Mouse (Mus musculus) midbrain, embryonic 12.5 days (tissue): ENCODE measurements at regions not wholly inside any gene's neighbourhood (a gene's known extent, or its start where the extent isn't known, plus 50 kb on each side); places are given as distances from the start of the nearest gene placed in this dataset.

ENCODE experiments used
- ATAC-seq: fragments of 200-750 bp; cut with Nextera tagmentation; 2 replicates; pipeline ENCODE4 v1.8.0; 2017; ENCODE audit warnings: low read depth, moderate TSS enrichment, moderate library complexity; ENCODE audit not compliant: low FRiP score
- H3K27ac ChIP-seq: fragments of 300-500 bp; sonication (generic); replicated peaks from 2 replicates; pipeline ENCODE4 v1.5.1; 2016; ENCODE audit warnings: mild to moderate bottlenecking
- H3K27me3 ChIP-seq: fragments of 300-500 bp; sonication (generic); 2 replicates; pipeline ENCODE4 v1.6.1; 2016; ENCODE audit warnings: mild to moderate bottlenecking
- H3K36me3 ChIP-seq: fragments of 300-500 bp; sonication (generic); 2 replicates; pipeline ENCODE4 v1.6.1; 2016
- H3K4me1 ChIP-seq: fragments of 300-500 bp; sonication (generic); 2 replicates; pipeline ENCODE4 v1.6.1; 2016
- H3K4me2 ChIP-seq: fragments of 300-500 bp; sonication (generic); replicated peaks from 2 replicates; pipeline ENCODE4 v1.6.1; 2016; ENCODE audit warnings: mild to moderate bottlenecking, moderate library complexity
- H3K4me3 ChIP-seq: fragments of 300-500 bp; sonication (generic); 2 replicates; pipeline ENCODE4 v1.5.1; 2016; ENCODE audit warnings: mild to moderate bottlenecking
- H3K9ac ChIP-seq: fragments of 300-500 bp; sonication (generic); replicated peaks from 2 replicates; pipeline ENCODE4 v1.6.1; 2016; ENCODE audit warnings: mild to moderate bottlenecking, moderate library complexity
- H3K9me3 ChIP-seq: fragments of 300-500 bp; sonication (generic); 2 replicates; pipeline ENCODE4 v1.6.1; 2016; ENCODE audit warnings: mild to moderate bottlenecking
- WGBS: fragments of 180-500 bp; shearing (Covaris S2); methylation state at CpG from one replicate; pipeline ENCODE4 v1.1.7; 2016; 5-methylcytosine and 5-hydroxymethylcytosine counted together

DNA sequence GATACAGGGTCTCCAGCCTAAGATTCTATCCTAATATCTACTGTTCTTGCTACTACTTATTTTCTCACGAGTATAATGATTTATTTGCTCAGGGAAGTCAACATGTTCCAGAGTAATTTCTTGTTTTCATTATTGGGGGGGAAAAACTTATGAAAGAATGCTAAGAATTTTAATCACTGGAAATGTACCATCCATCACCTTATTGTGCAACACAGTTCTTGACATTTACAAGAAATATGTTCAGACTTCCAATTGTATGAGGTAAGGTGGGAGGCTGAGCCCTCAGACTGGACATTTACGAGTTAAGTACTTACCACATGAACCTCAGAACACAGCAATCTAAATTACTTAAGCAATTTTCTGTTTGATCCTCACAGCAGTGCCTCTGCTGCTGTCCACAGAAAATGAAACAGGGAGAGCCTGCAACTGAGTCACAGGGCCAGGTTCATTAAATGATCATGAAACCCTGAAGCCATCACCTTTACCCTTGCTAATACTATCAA is 118.1 kb upstream of the Tmtc1 start:
- Histone ChIP-seq H3K4me2 (no peak overlapping the region), H3K4me3 (no peak overlapping the region), H3K36me3 (no peaks in the 10 kb centered on the region), H3K27ac (no peak overlapping the region), H3K9ac (no peak overlapping the region), H3K27me3 (no peaks in the 10 kb centered on the region), H3K9me3 (no peaks in the 10 kb centered on the region), H3K4me1 (peaks cover 10% of the 10 kb centered on the region)
- WGBS, result 74% methylated on average over 2 of the region's 2 CpGs
- ATAC-seq, result no peak

DNA sequence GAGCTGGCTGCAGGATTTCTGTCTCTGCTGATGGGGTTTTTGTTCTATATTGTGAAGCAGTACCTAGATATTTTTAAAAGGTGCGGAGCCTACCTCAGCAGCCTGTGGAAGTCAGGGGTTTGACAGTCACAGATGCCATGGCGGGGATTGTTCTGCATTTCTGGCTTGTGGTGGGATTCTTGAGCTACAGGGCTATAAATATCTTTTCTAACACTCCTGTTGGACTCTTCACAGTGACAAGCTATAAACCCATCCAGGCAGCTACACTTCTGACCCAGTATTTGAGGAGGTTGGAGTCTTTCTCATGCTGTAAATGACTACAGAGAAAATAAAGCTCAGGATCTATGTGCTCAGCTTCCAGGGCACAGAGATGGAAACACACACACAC is 112.3 kb upstream of the Tmtc1 start:
- Histone ChIP-seq H3K36me3 (no peaks in the 10 kb centered on the region), H3K4me2 (no peak overlapping the region), H3K27ac (no peak overlapping the region), H3K4me1 (no peaks in the 10 kb centered on the region), H3K9me3 (no peaks in the 10 kb centered on the region), H3K4me3 (no peak overlapping the region), H3K9ac (no peak overlapping the region), H3K27me3 (no peaks in the 10 kb centered on the region)
- 92% methylated on average over 2 of the region's 2 CpGs for WGBS
- ATAC-seq, result no peak

DNA sequence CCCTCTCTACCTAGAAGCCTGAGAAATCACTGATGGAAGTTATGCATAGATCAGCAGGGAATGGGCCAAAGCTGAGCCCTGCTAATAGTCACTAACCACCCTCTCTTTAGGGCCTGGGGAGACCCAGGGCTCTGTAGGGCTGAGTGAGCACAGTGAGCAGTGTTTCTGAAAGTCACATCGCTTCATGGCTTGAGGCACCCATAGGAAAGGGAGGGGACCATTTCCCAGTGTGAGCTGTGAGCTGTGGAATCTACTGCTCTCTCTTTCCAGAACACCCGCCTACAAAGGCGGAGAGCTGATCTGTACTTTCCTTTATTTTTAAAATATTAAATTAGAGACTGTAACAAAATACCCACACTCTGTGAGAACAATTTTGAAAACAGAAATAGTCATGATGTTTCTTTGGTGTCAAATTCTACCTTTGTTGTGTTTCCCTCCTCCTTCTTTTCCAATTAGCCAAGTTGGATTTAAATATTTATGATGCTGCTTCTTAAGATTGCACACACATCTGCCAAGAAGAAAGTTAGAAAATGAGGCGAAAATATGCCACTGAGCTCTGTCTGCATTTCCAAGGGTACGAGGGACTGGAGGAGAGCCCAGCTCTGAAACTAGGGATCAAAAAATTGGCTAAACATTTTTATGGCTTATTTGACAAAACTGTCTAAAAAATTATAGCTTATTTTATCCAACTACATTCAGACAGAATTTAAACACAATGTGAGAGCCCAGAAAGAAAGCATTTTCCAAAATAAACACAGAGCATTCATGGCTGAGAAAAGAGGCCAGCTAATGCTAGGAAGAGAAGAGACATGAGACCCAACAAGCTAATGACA is 111.7 kb upstream of the Tmtc1 start:
- Histone ChIP-seq H3K4me2 (no peak overlapping the region), H3K9ac (no peak overlapping the region), H3K9me3 (no peaks in the 10 kb centered on the region), H3K36me3 (no peaks in the 10 kb centered on the region), H3K27me3 (no peaks in the 10 kb centered on the region), H3K27ac (no peak overlapping the region), H3K4me1 (no peaks in the 10 kb centered on the region), H3K4me3 (no peak overlapping the region)
- no peak for ATAC-seq
- 79% methylated on average over 5 of the region's 5 CpGs for WGBS

- Histone ChIP-seq H3K9ac (no peak overlapping the region), H3K9me3 (no peaks in the 10 kb centered on the region), H3K4me1 (no peaks in the 10 kb centered on the region), H3K27ac (no peak overlapping the region), H3K4me2 (no peak overlapping the region), H3K36me3 (no peaks in the 10 kb centered on the region), H3K4me3 (no peak overlapping the region), H3K27me3 (no peaks in the 10 kb centered on the region)
- WGBS, result 95% methylated on average over 3 of the region's 3 CpGs
- ATAC-seq, result no peak
Measured at GRCm38 (mm10) chr6:148554463-148554862, 110.3 kb upstream of the Tmtc1 start.

- ATAC-seq, result no peak
- Histone ChIP-seq H3K9me3 (no peaks in the 10 kb centered on the region), H3K36me3 (no peaks in the 10 kb centered on the region), H3K4me1 (no peaks in the 10 kb centered on the region), H3K27me3 (no peaks in the 10 kb centered on the region), H3K9ac (no peak overlapping the region), H3K27ac (no peak overlapping the region), H3K4me2 (no peak overlapping the region), H3K4me3 (no peak overlapping the region)
- WGBS, result 81% methylated on average over 5 of the region's 5 CpGs
Measured at GRCm38 (mm10) chr6:148553616-148554015, 109.4 kb upstream of the Tmtc1 start.

- Histone ChIP-seq H3K4me1 (no peaks in the 10 kb centered on the region), H3K9me3 (no peaks in the 10 kb centered on the region), H3K27ac (no peak overlapping the region), H3K4me3 (no peak overlapping the region), H3K9ac (no peak overlapping the region), H3K36me3 (no peaks in the 10 kb centered on the region), H3K27me3 (no peaks in the 10 kb centered on the region), H3K4me2 (no peak overlapping the region)
- no peak for ATAC-seq
- WGBS, result 83% methylated on average over 3 of the region's 3 CpGs
Measured at GRCm38 (mm10) chr6:148551097-148551496, 106.9 kb upstream of the Tmtc1 start.

GRCm38 (mm10) chr6:148548138-148548778 is 104.1 kb upstream of the Tmtc1 start:
- H3K4me1 ChIP-seq, result no peaks in the 10 kb centered on the region
- no peaks in the 10 kb centered on the region for H3K36me3 ChIP-seq
- H3K27me3 ChIP-seq, result no peaks in the 10 kb centered on the region
- no peak overlapping the region for H3K4me2 ChIP-seq
- H3K9ac ChIP-seq, result no peak overlapping the region
- ATAC-seq, result no peak
- 88% methylated on average over 2 of the region's 2 CpGs for WGBS
- no peaks in the 10 kb centered on the region for H3K9me3 ChIP-seq
- H3K4me3 ChIP-seq, result no peak overlapping the region
- no peak overlapping the region for H3K27ac ChIP-seq

DNA sequence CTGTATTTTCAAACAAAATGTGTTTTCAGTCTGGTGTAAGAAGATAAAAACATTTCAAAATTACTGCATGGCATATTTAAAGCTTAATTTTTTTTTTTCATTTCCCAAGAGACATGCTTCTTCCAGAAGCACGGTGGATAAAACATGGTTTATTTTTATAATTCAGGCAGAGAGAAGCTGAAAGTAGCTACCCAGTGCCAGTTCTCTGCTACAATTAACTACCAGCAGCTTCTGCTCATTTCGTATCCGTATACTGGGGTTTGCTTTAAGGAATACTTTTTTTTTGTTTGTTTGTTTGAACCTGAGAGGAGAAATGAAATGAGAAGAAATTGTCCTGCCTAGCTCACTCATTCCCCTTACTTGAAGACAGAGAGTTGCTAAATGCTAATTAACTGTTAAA is 98.9 kb upstream of the Tmtc1 start:
- Histone ChIP-seq H3K9ac (no peak overlapping the region), H3K27me3 (no peaks in the 10 kb centered on the region), H3K4me2 (no peak overlapping the region), H3K4me3 (no peak overlapping the region), H3K4me1 (peaks cover 7% of the 10 kb centered on the region; the same call in 1 of the 2 replicates), H3K27ac (no peak overlapping the region), H3K36me3 (no peaks in the 10 kb centered on the region), H3K9me3 (no peaks in the 10 kb centered on the region)
- WGBS, result 73% methylated on average over 3 of the region's 3 CpGs
- ATAC-seq, result no peak

DNA sequence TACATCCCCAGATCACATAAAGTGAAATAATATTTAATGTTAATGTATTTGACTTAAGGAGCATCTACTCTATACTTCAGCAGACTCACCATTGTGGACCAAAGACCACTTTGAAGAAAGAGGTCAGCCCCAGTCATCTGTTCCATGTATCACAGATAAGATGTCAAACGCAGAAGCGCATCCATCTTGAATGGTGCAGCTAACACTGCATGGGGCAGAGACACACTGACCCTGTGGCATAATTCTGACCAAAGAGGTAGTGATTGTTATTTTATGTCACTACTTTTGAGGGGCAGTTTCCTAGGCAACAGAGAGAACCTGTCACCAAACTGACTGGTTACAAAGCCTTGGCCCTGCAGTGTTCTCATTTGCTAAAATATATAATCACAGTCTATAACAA is 97.8 kb upstream of the Tmtc1 start:
- 90% methylated on average over 2 of the region's 2 CpGs for WGBS
- Histone ChIP-seq H3K4me1 (peaks cover 7% of the 10 kb centered on the region; the same call in 1 of the 2 replicates), H3K27me3 (no peaks in the 10 kb centered on the region), H3K36me3 (no peaks in the 10 kb centered on the region), H3K9me3 (no peaks in the 10 kb centered on the region), H3K4me2 (no peak overlapping the region), H3K27ac (no peak overlapping the region), H3K9ac (no peak overlapping the region), H3K4me3 (no peak overlapping the region)
- no peak for ATAC-seq

GRCm38 (mm10) chr6:148539207-148539960 is 95.2 kb upstream of the Tmtc1 start:
- no peak for ATAC-seq
- Histone ChIP-seq H3K27me3 (no peaks in the 10 kb centered on the region), H3K27ac (no peak overlapping the region), H3K4me3 (no peak overlapping the region), H3K4me1 (peaks cover 7% of the 10 kb centered on the region; the same call in 1 of the 2 replicates), H3K36me3 (no peaks in the 10 kb centered on the region), H3K9me3 (no peaks in the 10 kb centered on the region), H3K9ac (no peak overlapping the region), H3K4me2 (no peak overlapping the region)
- 35% methylated on average over 4 of the region's 4 CpGs for WGBS

DNA sequence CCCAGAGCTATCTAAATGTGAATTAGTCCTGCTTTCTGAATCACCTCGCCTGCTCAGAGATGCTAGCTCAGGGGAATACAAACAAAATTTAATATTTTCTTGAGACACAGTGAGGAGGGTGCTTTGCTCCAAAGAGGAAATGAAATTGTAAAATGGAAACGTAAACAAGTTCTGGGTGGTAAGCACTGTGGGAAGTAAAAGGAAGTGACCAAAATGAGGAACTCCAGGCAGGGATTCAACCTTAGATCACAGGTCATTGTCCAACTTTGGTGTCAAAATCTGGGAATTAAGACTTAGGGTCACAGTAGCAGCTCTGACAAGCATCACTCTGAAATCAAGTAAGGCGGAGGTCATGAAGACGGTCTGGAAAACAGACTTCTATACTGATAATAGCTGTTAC is 90.2 kb upstream of the Tmtc1 start:
- 0 out of 2 replicates have a peak, but pooled peaks cover 2% of the 10 kb centered on the region for H3K27me3 ChIP-seq
- H3K9ac ChIP-seq, result no peak overlapping the region
- no peak overlapping the region for H3K4me3 ChIP-seq
- H3K4me2 ChIP-seq, result no peak overlapping the region
- no peaks in the 10 kb centered on the region for H3K9me3 ChIP-seq
- H3K27ac ChIP-seq, result no peak overlapping the region
- H3K36me3 ChIP-seq, result no peaks in the 10 kb centered on the region
- 83% methylated on average over 4 of the region's 4 CpGs for WGBS
- 0 out of 2 replicates have a peak, but pooled peaks cover under 1% of the 10 kb centered on the region for H3K4me1 ChIP-seq
- ATAC-seq, result no peak

GRCm38 (mm10) chr6:148531068-148531467 is 86.9 kb upstream of the Tmtc1 start:
- ATAC-seq, result no peak
- H3K9me3 ChIP-seq, result no peaks in the 10 kb centered on the region
- 90% methylated on average over 1 of the region's 1 CpGs for WGBS

More at GRCm38 (mm10) chr6:148531068-148531467, 86.9 kb upstream of the Tmtc1 start:
- H3K4me2 ChIP-seq, result no peak overlapping the region
- no peak overlapping the region for H3K27ac ChIP-seq
- H3K4me3 ChIP-seq, result no peak overlapping the region
- H3K4me1 ChIP-seq, result no peaks in the 10 kb centered on the region
- H3K36me3 ChIP-seq, result no peaks in the 10 kb centered on the region
- 0 out of 2 replicates have a peak, but pooled peaks cover 2% of the 10 kb centered on the region for H3K27me3 ChIP-seq
- H3K9ac ChIP-seq, result no peak overlapping the region
